Mouse (Mus musculus): ENCODE results near the gene Magi1. TPM values are rescaled to one million over a fixed set of nuclear protein-coding genes. Genes with fewer than 3 reads are reported as not detected.

Magi1 gene
- polyA plus RNA-seq, 1 experiment: 158 TPM

GRCm38 (mm10) chr6:94225091-94225490, 58.6 kb downstream of the Magi1 start:
- TF ChIP-seq POLR2A (IDR thresholded peaks at IDR 0.05; ENCODE audit: insufficient read depth, low read depth, low read length): no peak
- no peak for TF ChIP-seq CTCF (IDR thresholded peaks at IDR 0.05; ENCODE audit: insufficient read depth, low read depth, low read length)
- no peak overlapping the region for H3K27ac ChIP-seq (ENCODE audit: insufficient read depth, low read depth, low read length)
- H3K4me1 ChIP-seq (ENCODE audit: control insufficient read depth, insufficient read depth, low read length): peaks cover 5% of the 10 kb centered on the region
- WGBS: 47% methylated on average over 6 of the region's 6 CpGs
- H3K4me3 ChIP-seq (ENCODE audit: insufficient read depth, low read depth, low read length): no peak overlapping the region

GRCm38 (mm10) chr6:94222253-94222652, 61.5 kb downstream of the Magi1 start:
- 73% methylated on average over 7 of the region's 7 CpGs for WGBS
- Histone ChIP-seq H3K4me1 (ENCODE audit: control insufficient read depth, insufficient read depth, low read length) (peaks cover 5% of the 10 kb centered on the region), H3K27ac (ENCODE audit: insufficient read depth, low read depth, low read length) (no peak overlapping the region), H3K4me3 (ENCODE audit: insufficient read depth, low read depth, low read length) (no peak overlapping the region)
- TF ChIP-seq CTCF (IDR thresholded peaks at IDR 0.05; ENCODE audit: insufficient read depth, low read depth, low read length) (no peak), POLR2A (IDR thresholded peaks at IDR 0.05; ENCODE audit: insufficient read depth, low read depth, low read length) (no peak)

GRCm38 (mm10) chr6:94221750-94222149, 62.0 kb downstream of the Magi1 start:
- Histone ChIP-seq H3K27ac (ENCODE audit: insufficient read depth, low read depth, low read length) (no peak overlapping the region), H3K4me3 (ENCODE audit: insufficient read depth, low read depth, low read length) (no peak overlapping the region), H3K4me1 (ENCODE audit: control insufficient read depth, insufficient read depth, low read length) (peaks cover 5% of the 10 kb centered on the region)
- TF ChIP-seq CTCF (IDR thresholded peaks at IDR 0.05; ENCODE audit: insufficient read depth, low read depth, low read length): no peak
- WGBS: 96% methylated on average over 6 of the region's 6 CpGs

- Histone ChIP-seq H3K4me3 (ENCODE audit: insufficient read depth, low read depth, low read length) (no peak overlapping the region), H3K4me1 (ENCODE audit: control insufficient read depth, insufficient read depth, low read length) (0 out of 2 replicates have a peak, but pooled peaks cover 2% of the 10 kb centered on the region), H3K27ac (ENCODE audit: insufficient read depth, low read depth, low read length) (no peak overlapping the region)
- WGBS: 59% methylated on average over 4 of the region's 4 CpGs
- TF ChIP-seq CTCF (IDR thresholded peaks at IDR 0.05; ENCODE audit: insufficient read depth, low read depth, low read length): no peak
- no peak for TF ChIP-seq POLR2A (IDR thresholded peaks at IDR 0.05; ENCODE audit: insufficient read depth, low read depth, low read length)
These were observed 65.6 kb downstream of the Magi1 start for GRCm38 (mm10) chr6:94218076-94218475.

- Histone ChIP-seq H3K4me3 (ENCODE audit: insufficient read depth, low read depth, low read length) (no peak overlapping the region), H3K4me1 (ENCODE audit: control insufficient read depth, insufficient read depth, low read length) (0 out of 2 replicates have a peak, but pooled peaks cover 2% of the 10 kb centered on the region), H3K27ac (ENCODE audit: insufficient read depth, low read depth, low read length) (no peak overlapping the region)
- 96% methylated on average over 4 of the region's 4 CpGs for WGBS
- TF ChIP-seq POLR2A (IDR thresholded peaks at IDR 0.05; ENCODE audit: insufficient read depth, low read depth, low read length) (no peak), CTCF (IDR thresholded peaks at IDR 0.05; ENCODE audit: insufficient read depth, low read depth, low read length) (no peak)
These were observed 67.9 kb downstream of the Magi1 start for GRCm38 (mm10) chr6:94215834-94216233.

- no peak overlapping the region for H3K27ac ChIP-seq (ENCODE audit: insufficient read depth, low read depth, low read length)
- WGBS: 69% methylated on average over 7 of the region's 7 CpGs
- TF ChIP-seq POLR2A (IDR thresholded peaks at IDR 0.05; ENCODE audit: insufficient read depth, low read depth, low read length) (no peak), CTCF (IDR thresholded peaks at IDR 0.05; ENCODE audit: insufficient read depth, low read depth, low read length) (no peak)
- no peak overlapping the region for H3K4me3 ChIP-seq (ENCODE audit: insufficient read depth, low read depth, low read length)
- H3K4me1 ChIP-seq (ENCODE audit: control insufficient read depth, insufficient read depth, low read length): 0 out of 2 replicates have a peak, but pooled peaks cover 2% of the 10 kb centered on the region
These were observed 68.7 kb downstream of the Magi1 start for GRCm38 (mm10) chr6:94214895-94215538.

- TF ChIP-seq POLR2A (IDR thresholded peaks at IDR 0.05; ENCODE audit: insufficient read depth, low read depth, low read length): no peak
- no peak for TF ChIP-seq CTCF (IDR thresholded peaks at IDR 0.05; ENCODE audit: insufficient read depth, low read depth, low read length)
- 56% methylated on average over 5 of the region's 5 CpGs for WGBS
- H3K27ac ChIP-seq (ENCODE audit: insufficient read depth, low read depth, low read length): no peak overlapping the region
- H3K4me1 ChIP-seq (ENCODE audit: control insufficient read depth, insufficient read depth, low read length): no peaks in the 10 kb centered on the region
- no peak overlapping the region for H3K4me3 ChIP-seq (ENCODE audit: insufficient read depth, low read depth, low read length)
These were observed 77.8 kb downstream of the Magi1 start for GRCm38 (mm10) chr6:94205926-94206325.

GRCm38 (mm10) chr6:94203642-94204145, 80.0 kb downstream of the Magi1 start:
- Histone ChIP-seq H3K27ac (ENCODE audit: insufficient read depth, low read depth, low read length) (no peak overlapping the region), H3K4me3 (ENCODE audit: insufficient read depth, low read depth, low read length) (no peak overlapping the region), H3K4me1 (ENCODE audit: control insufficient read depth, insufficient read depth, low read length) (no peaks in the 10 kb centered on the region)
- 74% methylated on average over 5 of the region's 5 CpGs for WGBS
- TF ChIP-seq POLR2A (IDR thresholded peaks at IDR 0.05; ENCODE audit: insufficient read depth, low read depth, low read length): no peak
- no peak for TF ChIP-seq CTCF (IDR thresholded peaks at IDR 0.05; ENCODE audit: insufficient read depth, low read depth, low read length)

GRCm38 (mm10) chr6:94201940-94202339, 81.8 kb downstream of the Magi1 start:
- H3K4me3 ChIP-seq (ENCODE audit: insufficient read depth, low read depth, low read length): no peak overlapping the region
- TF ChIP-seq POLR2A (IDR thresholded peaks at IDR 0.05; ENCODE audit: insufficient read depth, low read depth, low read length) (no peak), CTCF (IDR thresholded peaks at IDR 0.05; ENCODE audit: insufficient read depth, low read depth, low read length) (no peak)
- 99% methylated on average over 2 of the region's 2 CpGs for WGBS
- H3K27ac ChIP-seq (ENCODE audit: insufficient read depth, low read depth, low read length): no peak overlapping the region
- H3K4me1 ChIP-seq (ENCODE audit: control insufficient read depth, insufficient read depth, low read length): no peaks in the 10 kb centered on the region

All from olfactory bulb, adult 2 months (tissue).